Mouse (Mus musculus): ENCODE measurements around the gene Spaar. TPM values are rescaled to one million over a fixed set of nuclear protein-coding genes. Genes with fewer than 3 reads are reported as not detected.

Spaar gene
- 0.04 and 0.08 TPM in 2 replicates for polyA plus RNA-seq (2014; fragmentation: Nextera tagmentation; extraction: Ambion mirVana)

DNA sequence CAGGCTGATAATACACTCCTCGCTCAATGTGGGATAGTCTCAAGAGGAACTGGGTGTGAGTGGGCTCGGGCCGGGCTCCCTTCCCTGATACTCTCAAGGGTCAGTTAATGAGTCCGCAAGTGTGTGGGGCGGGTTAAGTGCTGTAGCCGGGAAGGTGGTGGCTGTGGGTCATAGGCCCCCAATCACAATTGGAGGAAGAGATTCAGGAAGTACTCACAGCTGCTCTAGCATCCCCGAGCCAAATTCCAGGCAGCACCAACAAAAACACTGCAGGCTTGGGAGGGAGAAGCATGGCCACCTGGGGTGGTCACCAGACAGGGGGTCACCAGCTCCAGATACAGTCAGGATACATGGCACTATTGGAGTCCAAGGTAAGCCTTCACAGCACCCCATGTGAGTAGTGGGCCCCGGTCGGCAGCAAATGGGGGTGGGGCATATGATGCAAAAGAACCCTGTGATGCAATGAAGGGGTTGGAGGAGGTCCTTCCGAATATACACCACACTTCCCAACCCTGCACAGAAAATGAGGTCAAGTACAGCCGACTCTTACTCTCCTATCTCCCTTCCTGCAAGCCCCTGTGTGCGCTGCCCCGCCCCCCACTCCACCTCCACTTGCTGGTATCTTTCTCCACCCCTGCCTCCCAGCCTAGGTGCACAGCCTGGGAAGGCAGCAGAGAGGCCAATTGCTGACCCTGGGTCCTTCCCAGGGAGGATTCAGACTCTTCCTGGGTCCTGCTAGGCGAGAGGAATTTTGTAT is at the start of gene Spaar:
Gene Spaar, plus strand, starts transcription at position 241 of the 757 bp plus-strand sequence.
- Histone ChIP-seq H3K4me1 (ENCODE audit: control insufficient read depth, insufficient read depth, low read length) (no peaks in the 10 kb centered on the region), H3K27me3 (ENCODE audit: control insufficient read depth, insufficient read depth, low read length) (no peaks in the 10 kb centered on the region), H3K4me3 (ENCODE audit: low read depth, low read length) (no peak within 1 kb of the TSS), H3K9me3 (replicated peaks; ENCODE audit: control insufficient read depth, low read length) (no peaks in the 10 kb centered on the region), H3K9ac (replicated peaks; ENCODE audit: low read length) (no peak within 1 kb of the TSS), H3K27ac (replicated peaks; ENCODE audit: low read depth, low read length) (no peak within 1 kb of the TSS), H3K36me3 (replicated peaks; ENCODE audit: control insufficient read depth, insufficient read depth, low read depth, low read length) (no peaks in the 10 kb centered on the region), H3K4me2 (ENCODE audit: low read depth, low read length) (no peak within 1 kb of the TSS)
- WGBS: 64% methylated on average over 14 of the region's 14 CpGs
- ATAC-seq (replicated peaks; ENCODE audit: insufficient number of reproducible peaks, low FRiP score, low TSS enrichment, low read depth) (no peak), DNase-seq (ENCODE audit: low spot score) (no peak)

DNA sequence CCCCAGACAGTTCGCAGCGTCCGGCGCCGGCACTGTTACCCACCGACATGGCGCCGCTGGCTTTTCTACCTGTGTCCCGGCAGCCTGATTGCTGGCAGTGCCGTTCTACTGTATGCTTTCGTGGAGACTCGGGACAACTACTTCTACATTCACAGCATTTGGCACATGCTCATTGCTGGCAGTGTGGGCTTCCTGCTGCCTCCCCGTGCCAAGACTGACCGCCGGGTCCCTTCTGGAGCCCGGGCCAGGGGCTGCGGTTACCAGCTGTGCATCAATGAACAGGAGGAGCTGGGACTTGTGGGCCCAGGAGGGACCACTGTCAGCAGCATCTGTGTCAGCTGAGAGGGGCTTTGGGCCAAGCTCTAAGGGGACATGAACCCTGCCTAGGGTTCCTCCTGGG is 39.8 kb upstream of the Spaar start:
- Histone ChIP-seq H3K36me3 (replicated peaks; ENCODE audit: control insufficient read depth, insufficient read depth, low read depth, low read length) (no peaks in the 10 kb centered on the region; the same call in 1 of the 2 replicates), H3K4me1 (ENCODE audit: control insufficient read depth, insufficient read depth, low read length) (no peaks in the 10 kb centered on the region), H3K27me3 (ENCODE audit: control insufficient read depth, insufficient read depth, low read length) (no peaks in the 10 kb centered on the region), H3K4me2 (ENCODE audit: low read depth, low read length) (no peak overlapping the region), H3K27ac (replicated peaks; ENCODE audit: low read depth, low read length) (no peak overlapping the region), H3K9ac (replicated peaks; ENCODE audit: low read length) (no peak overlapping the region), H3K4me3 (ENCODE audit: low read depth, low read length) (no peak overlapping the region), H3K9me3 (replicated peaks; ENCODE audit: control insufficient read depth, low read length) (no peaks in the 10 kb centered on the region)
- DNase-seq (ENCODE audit: low spot score) (no peak), ATAC-seq (replicated peaks; ENCODE audit: insufficient number of reproducible peaks, low FRiP score, low TSS enrichment, low read depth) (no peak)
- 95% methylated on average over 17 of the region's 17 CpGs for WGBS

DNA sequence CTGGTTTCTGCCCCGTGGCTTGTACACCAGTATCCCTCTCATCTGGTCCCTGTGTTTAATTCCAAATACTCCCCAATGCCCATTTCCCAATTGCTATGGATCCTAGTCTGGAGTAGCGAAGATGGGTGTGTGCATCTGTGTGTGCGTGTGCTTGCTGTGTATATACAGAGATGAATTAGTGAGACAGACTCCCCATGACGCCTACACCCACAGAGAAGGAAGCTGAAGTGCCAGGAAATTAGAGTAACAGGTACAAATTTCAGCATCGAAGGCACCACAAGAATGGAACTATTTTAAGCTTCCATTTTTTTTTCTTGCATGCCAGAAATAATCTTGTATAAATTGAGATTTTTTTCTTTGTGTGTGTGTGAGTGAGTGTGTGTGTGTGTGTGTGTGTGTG is 38.8 kb upstream of the Spaar start:
- WGBS: 82% methylated on average over 5 of the region's 5 CpGs
- ATAC-seq (replicated peaks; ENCODE audit: insufficient number of reproducible peaks, low FRiP score, low TSS enrichment, low read depth): no peak
- Histone ChIP-seq H3K9ac (replicated peaks; ENCODE audit: low read length) (no peak overlapping the region), H3K9me3 (replicated peaks; ENCODE audit: control insufficient read depth, low read length) (no peaks in the 10 kb centered on the region), H3K4me1 (ENCODE audit: control insufficient read depth, insufficient read depth, low read length) (no peaks in the 10 kb centered on the region), H3K27me3 (ENCODE audit: control insufficient read depth, insufficient read depth, low read length) (no peaks in the 10 kb centered on the region), H3K4me2 (ENCODE audit: low read depth, low read length) (no peak overlapping the region), H3K27ac (replicated peaks; ENCODE audit: low read depth, low read length) (no peak overlapping the region), H3K4me3 (ENCODE audit: low read depth, low read length) (no peak overlapping the region), H3K36me3 (replicated peaks; ENCODE audit: control insufficient read depth, insufficient read depth, low read depth, low read length) (no peaks in the 10 kb centered on the region; the same call in 1 of the 2 replicates)
- DNase-seq (ENCODE audit: low spot score): no peak

DNA sequence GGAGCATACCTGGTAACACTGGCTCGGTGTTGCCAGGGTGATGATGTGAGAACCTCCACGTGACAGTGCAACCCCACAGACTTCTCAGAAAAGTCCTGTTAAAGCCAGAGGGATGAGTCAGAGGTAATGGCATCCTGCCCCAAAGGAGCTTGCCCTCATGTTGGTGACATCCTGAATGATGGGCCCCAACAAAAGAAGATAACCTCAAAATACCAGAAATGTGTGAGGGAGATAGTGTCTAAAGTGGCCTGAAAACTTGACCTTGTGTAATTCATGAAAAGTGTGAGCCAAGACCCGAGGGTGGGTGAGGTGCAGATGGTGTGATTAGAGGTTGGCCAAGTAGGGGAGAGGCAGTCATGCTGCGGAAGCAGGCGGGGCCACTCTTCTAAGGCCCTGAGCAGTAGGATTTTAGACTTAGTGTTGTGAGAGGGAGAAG is 36.0 kb upstream of the Spaar start:
- ATAC-seq (replicated peaks; ENCODE audit: insufficient number of reproducible peaks, low FRiP score, low TSS enrichment, low read depth): no peak
- H3K4me3 ChIP-seq (ENCODE audit: low read depth, low read length): no peak overlapping the region
- DNase-seq (ENCODE audit: low spot score): no peak
- no peak overlapping the region for H3K27ac ChIP-seq (replicated peaks; ENCODE audit: low read depth, low read length)
- H3K9me3 ChIP-seq (replicated peaks; ENCODE audit: control insufficient read depth, low read length): no peaks in the 10 kb centered on the region
- no peak overlapping the region for H3K9ac ChIP-seq (replicated peaks; ENCODE audit: low read length)
- H3K4me2 ChIP-seq (ENCODE audit: low read depth, low read length): no peak overlapping the region
- no peaks in the 10 kb centered on the region for H3K4me1 ChIP-seq (ENCODE audit: control insufficient read depth, insufficient read depth, low read length)
- 84% methylated on average over 5 of the region's 5 CpGs for WGBS
- H3K27me3 ChIP-seq (ENCODE audit: control insufficient read depth, insufficient read depth, low read length): no peaks in the 10 kb centered on the region
- no peaks in the 10 kb centered on the region; the same call in 1 of the 2 replicates for H3K36me3 ChIP-seq (replicated peaks; ENCODE audit: control insufficient read depth, insufficient read depth, low read depth, low read length)

- ATAC-seq (replicated peaks; ENCODE audit: insufficient number of reproducible peaks, low FRiP score, low TSS enrichment, low read depth) (no peak), DNase-seq (ENCODE audit: low spot score) (no peak)
- no peaks in the 10 kb centered on the region for H3K4me1 ChIP-seq (ENCODE audit: control insufficient read depth, insufficient read depth, low read length)
- no peaks in the 10 kb centered on the region; the same call in 1 of the 2 replicates for H3K36me3 ChIP-seq (replicated peaks; ENCODE audit: control insufficient read depth, insufficient read depth, low read depth, low read length)
- no peak overlapping the region for H3K4me3 ChIP-seq (ENCODE audit: low read depth, low read length)
- H3K27ac ChIP-seq (replicated peaks; ENCODE audit: low read depth, low read length): no peak overlapping the region
- H3K9me3 ChIP-seq (replicated peaks; ENCODE audit: control insufficient read depth, low read length): no peaks in the 10 kb centered on the region
- H3K27me3 ChIP-seq (ENCODE audit: control insufficient read depth, insufficient read depth, low read length): no peaks in the 10 kb centered on the region
- H3K9ac ChIP-seq (replicated peaks; ENCODE audit: low read length): no peak overlapping the region
- WGBS: 86% methylated on average over 1 of the region's 1 CpGs
- no peak overlapping the region for H3K4me2 ChIP-seq (ENCODE audit: low read depth, low read length)
These were observed 35.2 kb upstream of the Spaar start for GRCm38 (mm10) chr4:43694439-43695248.

DNA sequence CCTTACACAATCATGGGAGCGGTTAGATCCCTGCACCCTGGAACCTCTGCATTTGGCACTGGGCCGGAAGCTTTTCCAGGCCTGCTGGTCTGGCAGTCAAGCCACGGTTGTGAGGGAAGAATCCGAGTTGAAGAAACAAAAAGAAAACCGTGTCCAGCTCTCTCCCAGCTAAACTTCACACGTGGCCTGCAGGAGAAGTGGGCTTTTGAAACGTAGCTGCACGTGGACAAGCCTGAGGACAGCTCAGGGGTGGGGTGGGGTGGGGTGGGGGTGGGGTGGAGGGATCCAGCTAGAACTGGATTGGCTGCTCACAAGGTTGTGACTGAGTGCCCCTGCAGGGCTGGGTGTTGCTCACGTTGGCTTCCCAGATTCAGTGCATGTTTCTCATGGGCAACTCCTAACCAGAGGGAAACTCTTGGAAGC is 34.6 kb upstream of the Spaar start:
- Histone ChIP-seq H3K27ac (replicated peaks; ENCODE audit: low read depth, low read length) (no peak overlapping the region), H3K4me2 (ENCODE audit: low read depth, low read length) (no peak overlapping the region), H3K27me3 (ENCODE audit: control insufficient read depth, insufficient read depth, low read length) (no peaks in the 10 kb centered on the region), H3K36me3 (replicated peaks; ENCODE audit: control insufficient read depth, insufficient read depth, low read depth, low read length) (no peaks in the 10 kb centered on the region), H3K4me1 (ENCODE audit: control insufficient read depth, insufficient read depth, low read length) (no peaks in the 10 kb centered on the region), H3K4me3 (ENCODE audit: low read depth, low read length) (no peak overlapping the region), H3K9me3 (replicated peaks; ENCODE audit: control insufficient read depth, low read length) (no peaks in the 10 kb centered on the region), H3K9ac (replicated peaks; ENCODE audit: low read length) (no peak overlapping the region)
- ATAC-seq (replicated peaks; ENCODE audit: insufficient number of reproducible peaks, low FRiP score, low TSS enrichment, low read depth) (no peak), DNase-seq (ENCODE audit: low spot score) (no peak)
- WGBS: 35% methylated on average over 9 of the region's 9 CpGs

GRCm38 (mm10) chr4:43696561-43696960 is 33.3 kb upstream of the Spaar start:
- H3K4me3 ChIP-seq (ENCODE audit: low read depth, low read length): no peak overlapping the region
- H3K9ac ChIP-seq (replicated peaks; ENCODE audit: low read length): no peak overlapping the region
- H3K4me2 ChIP-seq (ENCODE audit: low read depth, low read length): no peak overlapping the region
- H3K9me3 ChIP-seq (replicated peaks; ENCODE audit: control insufficient read depth, low read length): no peaks in the 10 kb centered on the region
- H3K36me3 ChIP-seq (replicated peaks; ENCODE audit: control insufficient read depth, insufficient read depth, low read depth, low read length): no peaks in the 10 kb centered on the region
- no peaks in the 10 kb centered on the region for H3K4me1 ChIP-seq (ENCODE audit: control insufficient read depth, insufficient read depth, low read length)
- DNase-seq (ENCODE audit: low spot score) (no peak), ATAC-seq (replicated peaks; ENCODE audit: insufficient number of reproducible peaks, low FRiP score, low TSS enrichment, low read depth) (no peak)
- no peaks in the 10 kb centered on the region for H3K27me3 ChIP-seq (ENCODE audit: control insufficient read depth, insufficient read depth, low read length)
- H3K27ac ChIP-seq (replicated peaks; ENCODE audit: low read depth, low read length): no peak overlapping the region
- 93% methylated on average over 13 of the region's 13 CpGs for WGBS

DNA sequence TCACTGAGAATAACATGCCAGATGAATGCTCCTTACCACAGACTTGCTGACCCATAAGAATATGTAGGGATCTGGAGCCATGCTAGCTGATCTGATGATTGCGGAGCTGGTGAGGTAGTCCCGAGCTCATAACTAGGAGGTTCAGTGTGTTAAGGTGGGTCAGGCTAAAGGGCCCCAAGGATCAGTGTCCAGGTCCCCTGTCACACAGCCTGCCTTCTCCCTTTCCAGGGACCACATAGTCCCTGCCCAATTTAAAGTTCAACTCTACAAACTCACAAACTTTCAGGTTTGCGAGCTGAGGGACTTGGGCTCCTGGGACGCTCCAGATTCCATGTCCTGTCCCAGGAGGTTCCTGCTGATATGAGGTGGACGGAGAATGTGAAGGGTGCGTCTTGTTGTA is 29.1 kb upstream of the Spaar start, which contains the start of gene Olfr70:
Gene Olfr70, minus strand, starts transcription at position 101 of the 400 bp plus-strand sequence.
- no peak within 1 kb of the TSS for H3K4me2 ChIP-seq (ENCODE audit: low read depth, low read length)

More for the DNA sequence above, 29.1 kb upstream of the Spaar start, which contains the start of gene Olfr70:
- Histone ChIP-seq H3K27ac (replicated peaks; ENCODE audit: low read depth, low read length) (no peak within 1 kb of the TSS), H3K4me1 (ENCODE audit: control insufficient read depth, insufficient read depth, low read length) (no peaks in the 10 kb centered on the region), H3K4me3 (ENCODE audit: low read depth, low read length) (no peak within 1 kb of the TSS), H3K27me3 (ENCODE audit: control insufficient read depth, insufficient read depth, low read length) (no peaks in the 10 kb centered on the region), H3K36me3 (replicated peaks; ENCODE audit: control insufficient read depth, insufficient read depth, low read depth, low read length) (no peaks in the 10 kb centered on the region), H3K9ac (replicated peaks; ENCODE audit: low read length) (no peak within 1 kb of the TSS), H3K9me3 (replicated peaks; ENCODE audit: control insufficient read depth, low read length) (no peaks in the 10 kb centered on the region)
- DNase-seq (ENCODE audit: low spot score): no peak
- no peak for ATAC-seq (replicated peaks; ENCODE audit: insufficient number of reproducible peaks, low FRiP score, low TSS enrichment, low read depth)
- WGBS: 84% methylated on average over 6 of the region's 6 CpGs
